Mouse (Mus musculus): Measurements from ENCODE around the gene Cep170b.

Cep170b gene

GRCm38 (mm10) chr12:112764141-112764540 is 43.9 kb downstream of the Cep170b start:
- DNase-seq (ENCODE audit: low spot score): peak; percentile 7

- DNase-seq (ENCODE audit: low spot score): peak; percentile 5
Observed at GRCm38 (mm10) chr12:112764991-112765390, 44.7 kb downstream of the Cep170b start.

- no peak for DNase-seq (ENCODE audit: low spot score)
Observed at GRCm38 (mm10) chr12:112766586-112766985, 46.3 kb downstream of the Cep170b start.

DNA sequence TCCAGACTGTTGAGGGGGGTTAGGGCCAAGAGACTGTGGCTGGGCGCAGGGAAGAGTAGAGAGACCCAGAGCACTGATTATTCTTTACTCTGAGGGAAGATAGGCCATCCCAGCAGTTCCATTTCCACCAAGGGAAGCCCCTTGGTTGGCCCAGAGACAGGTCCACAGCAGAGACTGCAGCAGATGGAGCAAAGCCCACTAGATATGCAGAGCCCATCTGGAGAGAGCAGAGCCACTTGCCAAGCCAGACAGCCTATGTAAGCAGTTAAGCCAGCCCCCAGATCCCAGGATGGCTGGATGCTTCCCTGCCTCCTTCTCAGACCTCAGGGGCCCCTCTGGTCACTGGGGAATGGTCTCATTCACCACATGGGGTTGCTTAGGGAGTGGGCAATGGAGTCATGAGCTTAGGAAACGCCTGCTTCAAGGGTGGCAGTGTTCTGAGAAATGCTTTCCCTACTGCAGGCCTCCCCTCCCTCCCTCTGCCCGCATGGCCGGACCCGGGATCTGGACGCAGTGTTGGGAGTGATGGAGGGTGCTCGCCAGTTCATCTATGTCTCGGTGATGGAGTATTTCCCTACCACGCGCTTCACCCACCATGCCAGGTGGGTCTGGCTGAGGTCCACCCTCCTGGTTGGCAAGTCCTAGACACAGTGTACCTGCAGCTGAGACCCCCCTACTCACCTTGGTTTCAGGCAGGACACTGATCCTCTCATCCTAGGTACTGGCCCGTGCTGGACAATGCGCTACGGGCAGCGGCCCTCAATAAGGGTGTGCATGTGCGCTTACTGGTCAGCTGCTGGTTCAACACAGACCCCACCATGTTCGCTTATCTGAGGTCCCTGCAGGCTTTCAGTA is 47.0 kb downstream of the Cep170b start:
- DNase-seq (ENCODE audit: low spot score): no peak

DNA sequence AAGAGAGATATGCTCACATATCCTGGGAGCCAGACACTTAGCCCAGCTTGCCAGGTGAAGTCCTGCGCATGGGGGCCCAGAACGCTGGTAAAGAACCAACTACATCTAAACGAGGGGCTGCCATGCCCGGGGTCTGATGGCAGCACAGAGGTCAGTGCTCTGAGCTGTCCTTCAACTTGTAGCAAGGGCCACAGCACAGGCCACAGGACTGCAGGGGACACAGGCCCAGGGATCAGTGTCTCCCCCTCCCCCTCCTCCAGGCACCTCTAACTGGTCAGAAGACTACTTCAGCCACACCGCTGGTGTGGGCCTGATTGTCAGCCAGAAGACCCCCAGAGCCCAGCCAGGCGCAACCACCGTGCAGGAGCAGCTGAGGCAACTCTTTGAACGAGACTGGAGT is 47.9 kb downstream of the Cep170b start:
- DNase-seq (ENCODE audit: low spot score): no peak

GRCm38 (mm10) chr12:112769031-112769430 is 48.8 kb downstream of the Cep170b start:
- no peak for DNase-seq (ENCODE audit: low spot score)

DNA sequence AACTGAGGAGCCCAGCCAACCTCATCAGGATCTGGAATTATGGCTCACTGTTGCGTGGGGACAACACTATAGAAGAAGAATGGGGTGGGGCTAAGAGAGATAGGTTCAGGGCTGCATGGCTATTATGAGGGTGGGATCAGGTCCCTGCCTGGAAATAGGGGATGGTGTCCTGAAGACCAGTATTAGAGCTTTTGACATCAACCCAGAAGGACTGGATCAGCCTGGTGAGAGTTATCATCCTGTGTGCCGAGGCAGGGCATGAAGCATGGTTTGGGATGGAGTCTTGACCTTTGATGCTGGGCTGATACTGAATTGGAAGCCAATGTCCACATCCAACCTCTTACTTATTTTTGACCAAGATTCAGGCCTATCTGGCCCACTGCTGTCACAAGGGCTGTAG is 49.5 kb downstream of the Cep170b start:
- no peak for DNase-seq (ENCODE audit: low spot score)

DNA sequence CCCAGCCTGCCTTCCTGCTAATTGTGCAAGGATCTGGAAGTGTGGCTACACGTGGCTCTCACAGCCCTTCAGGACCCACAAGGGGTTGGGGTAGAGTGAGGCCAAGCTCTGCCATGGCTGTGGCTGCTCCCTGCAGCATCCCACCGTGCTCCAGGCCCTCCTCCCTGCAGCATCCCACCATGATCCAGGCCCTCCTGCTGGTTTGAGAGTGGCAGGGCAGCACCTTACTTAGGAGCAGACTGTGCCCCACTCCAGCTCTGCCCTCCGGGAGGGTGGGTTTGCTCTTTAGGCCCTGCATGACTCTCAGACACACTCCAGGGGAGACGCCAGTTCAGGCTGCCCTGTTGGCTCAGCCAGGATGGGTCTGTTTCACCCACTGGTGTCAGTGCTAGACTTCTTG is 50.1 kb downstream of the Cep170b start:
- no peak for DNase-seq (ENCODE audit: low spot score)

DNA sequence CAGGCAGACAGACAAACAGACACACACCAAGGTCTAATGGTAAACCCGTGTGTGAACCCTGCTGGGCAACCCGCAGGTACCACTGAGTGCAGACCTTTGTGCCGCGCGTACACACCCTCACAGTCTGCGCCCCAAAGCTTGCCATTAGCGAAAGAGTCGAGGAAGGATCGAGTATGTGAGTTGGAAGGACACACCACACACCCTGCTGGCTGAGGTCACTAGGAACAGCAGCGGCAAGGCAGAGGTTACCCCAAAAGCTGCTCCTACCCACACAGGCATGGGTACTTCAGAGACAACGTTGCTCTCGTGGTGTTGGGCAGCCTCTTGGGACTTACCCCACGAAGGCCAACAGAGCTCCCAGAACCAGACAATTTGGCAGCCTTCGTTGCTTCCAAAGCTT is 52.1 kb downstream of the Cep170b start:
- DNase-seq (ENCODE audit: low spot score): no peak

- DNase-seq (ENCODE audit: low spot score): no peak
Observed at GRCm38 (mm10) chr12:112773366-112773765, 53.1 kb downstream of the Cep170b start.

DNA sequence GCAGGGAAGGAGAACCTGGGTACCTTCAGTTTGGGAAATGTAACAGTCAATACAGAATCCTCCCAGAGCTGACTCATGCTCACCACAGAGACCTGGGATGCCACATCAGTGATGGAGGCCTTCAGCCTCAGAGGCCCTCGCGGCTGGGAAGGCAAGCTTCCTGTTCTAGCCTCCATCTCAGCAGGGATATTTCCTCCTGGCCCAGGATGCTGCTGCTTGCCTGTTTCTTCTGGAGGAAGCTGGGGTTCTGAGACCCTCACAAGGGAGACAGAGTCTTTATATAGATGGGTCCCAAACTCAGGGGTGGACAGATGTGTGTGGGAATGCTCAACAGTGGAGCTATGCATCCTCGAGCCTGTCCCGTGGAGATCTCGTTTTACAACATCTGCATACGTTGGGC is 53.8 kb downstream of the Cep170b start:
- DNase-seq (ENCODE audit: low spot score): no peak

- DNase-seq (ENCODE audit: low spot score): peak; percentile 2
Observed at GRCm38 (mm10) chr12:112774481-112774880, 54.2 kb downstream of the Cep170b start.

DNA sequence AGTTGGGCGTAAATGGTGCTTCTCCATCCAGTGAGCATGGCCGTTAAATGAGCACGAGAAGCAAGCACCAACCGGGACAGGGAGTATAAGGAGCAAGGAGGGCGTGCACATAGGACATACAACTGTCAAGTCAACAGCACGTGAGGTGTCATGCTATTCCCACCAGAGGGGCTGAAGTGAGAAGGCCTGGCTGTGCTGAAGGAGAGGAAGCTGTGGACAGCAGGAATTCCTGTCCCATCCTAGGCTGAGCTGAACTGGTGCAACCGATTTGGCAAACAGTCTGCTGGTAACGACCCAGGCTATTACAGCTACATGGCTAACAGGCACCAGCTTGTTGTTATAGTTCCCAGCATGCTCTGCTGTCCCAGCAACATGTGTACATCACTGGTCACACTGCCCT is 70.8 kb downstream of the Cep170b start:
- no peak for DNase-seq (ENCODE audit: low spot score)

- DNase-seq (ENCODE audit: low spot score): no peak
Observed at GRCm38 (mm10) chr12:112793601-112794355, 73.5 kb downstream of the Cep170b start.

DNA sequence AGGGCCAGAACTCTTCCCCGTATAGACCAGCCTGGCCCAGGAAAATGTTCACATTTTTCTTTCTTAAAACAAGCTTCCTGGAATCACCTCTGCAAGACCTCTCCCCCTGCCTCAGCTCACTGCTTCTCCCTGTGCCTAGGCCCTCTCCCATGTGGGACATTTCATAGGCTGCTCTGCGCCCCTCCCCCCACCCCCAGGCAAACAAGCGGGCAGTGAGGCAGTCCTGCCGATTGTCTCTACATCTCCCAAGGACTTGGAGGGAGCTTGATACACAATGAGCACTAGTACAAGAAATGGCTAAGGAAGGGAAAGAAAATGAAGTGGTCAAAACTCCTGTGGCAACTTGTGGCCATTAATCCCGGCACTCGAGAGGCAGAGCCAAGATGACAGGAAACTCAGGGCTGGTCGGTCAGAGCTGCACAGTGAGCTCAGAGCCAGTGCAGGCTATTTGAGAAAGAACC is 74.1 kb downstream of the Cep170b start:
- no peak for DNase-seq (ENCODE audit: low spot score)

- no peak for DNase-seq (ENCODE audit: low spot score)
Observed at GRCm38 (mm10) chr12:112794998-112795397, 74.7 kb downstream of the Cep170b start.

- DNase-seq (ENCODE audit: low spot score): no peak
Observed at GRCm38 (mm10) chr12:112795466-112796104, 75.3 kb downstream of the Cep170b start.
